Mouse (Mus musculus): ENCODE results near the gene Fer.

Gene Fer

GRCm38 (mm10) chr17:63864171-63864571 is 1.3 kb downstream of the Fer start:
- no peak for DNase-seq (ENCODE audit: low read depth)

GRCm38 (mm10) chr17:63871773-63872172 is 8.9 kb downstream of the Fer start:
- no peak for DNase-seq (ENCODE audit: low read depth)

GRCm38 (mm10) chr17:63878889-63879288 is 16.0 kb downstream of the Fer start:
- DNase-seq (ENCODE audit: low read depth): no peak

- no peak for DNase-seq (ENCODE audit: low read depth)
Measured at GRCm38 (mm10) chr17:63880009-63880408, 17.1 kb downstream of the Fer start.

- DNase-seq (ENCODE audit: low read depth): no peak
Measured at GRCm38 (mm10) chr17:63886988-63887387, 24.1 kb downstream of the Fer start.

- DNase-seq (ENCODE audit: low read depth): no peak
Measured at GRCm38 (mm10) chr17:63890611-63891010, 27.7 kb downstream of the Fer start.

- DNase-seq (ENCODE audit: low read depth): no peak
Measured at GRCm38 (mm10) chr17:63895829-63896228, 33.0 kb downstream of the Fer start.

GRCm38 (mm10) chr17:63897050-63897449 is 34.2 kb downstream of the Fer start:
- no peak for DNase-seq (ENCODE audit: low read depth)

- DNase-seq (ENCODE audit: low read depth): no peak
Measured at GRCm38 (mm10) chr17:63909297-63909696, 46.4 kb downstream of the Fer start.

- no peak for DNase-seq (ENCODE audit: low read depth)
Measured at GRCm38 (mm10) chr17:63921601-63922203, 58.8 kb downstream of the Fer start.

GRCm38 (mm10) chr17:63925581-63925980 is 62.7 kb downstream of the Fer start:
- DNase-seq (ENCODE audit: low read depth): no peak

GRCm38 (mm10) chr17:63930634-63931033 is 67.8 kb downstream of the Fer start:
- DNase-seq (ENCODE audit: low read depth): no peak

GRCm38 (mm10) chr17:63931556-63931955 is 68.7 kb downstream of the Fer start:
- DNase-seq (ENCODE audit: low read depth): no peak

- DNase-seq (ENCODE audit: low read depth): no peak
Measured at GRCm38 (mm10) chr17:63935408-63935807, 72.5 kb downstream of the Fer start.

- no peak for DNase-seq (ENCODE audit: low read depth)
Measured at GRCm38 (mm10) chr17:63937886-63938285, 75.0 kb downstream of the Fer start.

- no peak for DNase-seq (ENCODE audit: low read depth)
Measured at GRCm38 (mm10) chr17:63946772-63947171, 83.9 kb downstream of the Fer start.

GRCm38 (mm10) chr17:63948811-63949210 is 85.9 kb downstream of the Fer start:
- no peak for DNase-seq (ENCODE audit: low read depth)

GRCm38 (mm10) chr17:63951436-63951835 is 88.6 kb downstream of the Fer start:
- no peak for DNase-seq (ENCODE audit: low read depth)

- DNase-seq (ENCODE audit: low read depth): no peak
Measured at GRCm38 (mm10) chr17:63967091-63967490, 104.2 kb downstream of the Fer start.

GRCm38 (mm10) chr17:63969448-63969847 is 106.6 kb downstream of the Fer start:
- DNase-seq (ENCODE audit: low read depth): no peak

GRCm38 (mm10) chr17:63970239-63970638 is 107.4 kb downstream of the Fer start:
- no peak for DNase-seq (ENCODE audit: low read depth)

- DNase-seq (ENCODE audit: low read depth): no peak
Measured at GRCm38 (mm10) chr17:63970939-63971338, 108.1 kb downstream of the Fer start.

GRCm38 (mm10) chr17:63972181-63972580 is 109.3 kb downstream of the Fer start:
- DNase-seq (ENCODE audit: low read depth): no peak

- no peak for DNase-seq (ENCODE audit: low read depth)
Measured at GRCm38 (mm10) chr17:63973806-63974205, 110.9 kb downstream of the Fer start.

GRCm38 (mm10) chr17:63974253-63974652 is 111.4 kb downstream of the Fer start:
- DNase-seq (ENCODE audit: low read depth): no peak
